Mouse (Mus musculus) forebrain, embryonic 11.5 days (tissue): ENCODE results near the gene Olfm2. TPM values are rescaled to one million over a fixed set of nuclear protein-coding genes. Genes with fewer than 3 reads are reported as not detected.

Experiments used
- ATAC-seq: fragments of 200-750 bp; cut with Nextera tagmentation; replicated peaks from 2 replicates; pipeline ENCODE4 v1.8.0; 2017; ENCODE audit warnings: moderate TSS enrichment; ENCODE audit not compliant: low FRiP score
- DNase-seq: peaks from one replicate; pipeline ENCODE4 v3.0.0-alpha.2; 2017; ENCODE audit warnings: low spot score
- H3K27ac ChIP-seq: fragments of 300-500 bp; sonication (generic); 2 replicates; pipeline ENCODE4 v1.5.1; 2014; ENCODE audit warnings: low read depth, low read length
- H3K27me3 ChIP-seq: fragments of 300-500 bp; sonication (generic); 2 replicates; pipeline ENCODE4 v1.6.1; 2014; ENCODE audit warnings: mild to moderate bottlenecking, low read length, mixed read lengths; ENCODE audit not compliant: control insufficient read depth, insufficient read depth
- H3K36me3 ChIP-seq: fragments of 300-500 bp; sonication (generic); 2 replicates; pipeline ENCODE4 v1.6.1; 2014; ENCODE audit warnings: mild to moderate bottlenecking, low read length, moderate library complexity, mixed read lengths; ENCODE audit not compliant: control insufficient read depth, insufficient read depth
- H3K4me1 ChIP-seq: fragments of 300-500 bp; sonication (generic); replicated peaks from 2 replicates; pipeline ENCODE4 v1.6.1; 2014; ENCODE audit warnings: low read length, mixed read lengths; ENCODE audit not compliant: control insufficient read depth, insufficient read depth
- H3K4me2 ChIP-seq: fragments of 300-500 bp; sonication (generic); 2 replicates; pipeline ENCODE4 v1.6.1; 2014; ENCODE audit warnings: low read depth, mild to moderate bottlenecking, low read length, moderate library complexity, mixed read lengths; ENCODE audit not compliant: severe bottlenecking
- H3K4me3 ChIP-seq: fragments of 300-500 bp; sonication (generic); 2 replicates; pipeline ENCODE4 v1.5.1; 2014; ENCODE audit warnings: low read depth, low read length
- H3K9ac ChIP-seq: fragments of 300-500 bp; sonication (generic); 2 replicates; pipeline ENCODE4 v1.6.1; 2014; ENCODE audit warnings: low read length
- H3K9me3 ChIP-seq: fragments of 300-500 bp; sonication (generic); 2 replicates; pipeline ENCODE4 v1.6.1; 2016; ENCODE audit warnings: low read length, mixed read lengths; ENCODE audit not compliant: control insufficient read depth
- WGBS: fragments of 180-500 bp; shearing (Covaris S2); extraction: QIAGEN DNeasy Blood & Tissue Kit; methylation state at CpG from one replicate; pipeline ENCODE4 v1.1.7; 2014; 5-methylcytosine and 5-hydroxymethylcytosine counted together
- polyA plus RNA-seq: library from polyadenylated mRNA; unstranded; fragments of >200 nt; fragmentation: Nextera tagmentation; extraction: Ambion mirVana; gene quantifications from 2 replicates; pipeline ENCODE4 v1.2.1, GENCODE M21; 2014

Olfm2 gene
- 15.4 and 19.8 TPM in 2 replicates for polyA plus RNA-seq

- Histone ChIP-seq H3K27me3 (peaks cover 24% of the 10 kb centered on the region), H3K4me3 (peak within 1 kb of the TSS; percentile 44), H3K36me3 (no peaks in the 10 kb centered on the region), H3K4me2 (peak within 1 kb of the TSS; percentile 59), H3K9ac (peak within 1 kb of the TSS; percentile 46), H3K27ac (no peak within 1 kb of the TSS), H3K9me3 (no peaks in the 10 kb centered on the region), H3K4me1 (peaks cover 17% of the 10 kb centered on the region)
- WGBS: under 1% methylated on average over 43 of the region's 50 CpGs
- ATAC-seq (peak; percentile 78), DNase-seq (peak; percentile 86)
Observed at GRCm38 (mm10) chr9:20746017-20746660, at the start of gene Olfm2. Gene Olfm2 (minus strand): TSS chr9:20746349.

GRCm38 (mm10) chr9:20794108-20794806, 48.1 kb upstream of the Olfm2 start:
- no peaks in the 10 kb centered on the region for H3K36me3 ChIP-seq
- ATAC-seq (no peak), DNase-seq (no peak)
- no peak overlapping the region for H3K4me2 ChIP-seq
- no peak overlapping the region for H3K9ac ChIP-seq
- H3K9me3 ChIP-seq: no peaks in the 10 kb centered on the region
- H3K27ac ChIP-seq: no peak overlapping the region
- H3K4me1 ChIP-seq: 0 out of 2 replicates have a peak, but pooled peaks cover 2% of the 10 kb centered on the region
- no peak overlapping the region for H3K4me3 ChIP-seq
- 48% methylated on average over 7 of the region's 7 CpGs for WGBS
- no peaks in the 10 kb centered on the region for H3K27me3 ChIP-seq

GRCm38 (mm10) chr9:20790345-20790744, 44.2 kb upstream of the Olfm2 start:
- Histone ChIP-seq H3K4me1 (0 out of 2 replicates have a peak, but pooled peaks cover 2% of the 10 kb centered on the region), H3K9me3 (no peaks in the 10 kb centered on the region), H3K27me3 (no peaks in the 10 kb centered on the region), H3K4me2 (no peak overlapping the region), H3K9ac (no peak overlapping the region), H3K4me3 (no peak overlapping the region), H3K27ac (no peak overlapping the region), H3K36me3 (no peaks in the 10 kb centered on the region)
- 62% methylated on average over 3 of the region's 3 CpGs for WGBS
- DNase-seq (no peak), ATAC-seq (no peak)

GRCm38 (mm10) chr9:20789651-20790050, 43.5 kb upstream of the Olfm2 start:
- no peak overlapping the region for H3K9ac ChIP-seq
- no peak overlapping the region for H3K4me2 ChIP-seq
- H3K27ac ChIP-seq: no peak overlapping the region
- H3K36me3 ChIP-seq: no peaks in the 10 kb centered on the region
- H3K9me3 ChIP-seq: no peaks in the 10 kb centered on the region
- no peak for DNase-seq
- H3K4me3 ChIP-seq: no peak overlapping the region
- ATAC-seq: no peak
- WGBS: 82% methylated on average over 3 of the region's 4 CpGs
- H3K4me1 ChIP-seq: 0 out of 2 replicates have a peak, but pooled peaks cover 2% of the 10 kb centered on the region
- no peaks in the 10 kb centered on the region for H3K27me3 ChIP-seq

- no peaks in the 10 kb centered on the region for H3K27me3 ChIP-seq
- DNase-seq: no peak
- WGBS: 77% methylated on average over 8 of the region's 8 CpGs
- no peak overlapping the region for H3K4me3 ChIP-seq
- no peak overlapping the region for H3K27ac ChIP-seq
- H3K36me3 ChIP-seq: no peaks in the 10 kb centered on the region
- no peaks in the 10 kb centered on the region for H3K4me1 ChIP-seq
- no peak overlapping the region for H3K4me2 ChIP-seq
- ATAC-seq: no peak
- H3K9me3 ChIP-seq: no peaks in the 10 kb centered on the region
- no peak overlapping the region for H3K9ac ChIP-seq
Observed at GRCm38 (mm10) chr9:20787992-20788391, 41.8 kb upstream of the Olfm2 start.

- Histone ChIP-seq H3K4me1 (no peaks in the 10 kb centered on the region), H3K9me3 (no peaks in the 10 kb centered on the region), H3K27ac (no peak overlapping the region), H3K4me3 (no peak overlapping the region), H3K4me2 (no peak overlapping the region), H3K36me3 (no peaks in the 10 kb centered on the region), H3K9ac (no peak overlapping the region), H3K27me3 (no peaks in the 10 kb centered on the region)
- DNase-seq (no peak), ATAC-seq (no peak)
- WGBS: 77% methylated on average over 6 of the region's 6 CpGs
Observed at GRCm38 (mm10) chr9:20785055-20785454, 38.9 kb upstream of the Olfm2 start.

DNA sequence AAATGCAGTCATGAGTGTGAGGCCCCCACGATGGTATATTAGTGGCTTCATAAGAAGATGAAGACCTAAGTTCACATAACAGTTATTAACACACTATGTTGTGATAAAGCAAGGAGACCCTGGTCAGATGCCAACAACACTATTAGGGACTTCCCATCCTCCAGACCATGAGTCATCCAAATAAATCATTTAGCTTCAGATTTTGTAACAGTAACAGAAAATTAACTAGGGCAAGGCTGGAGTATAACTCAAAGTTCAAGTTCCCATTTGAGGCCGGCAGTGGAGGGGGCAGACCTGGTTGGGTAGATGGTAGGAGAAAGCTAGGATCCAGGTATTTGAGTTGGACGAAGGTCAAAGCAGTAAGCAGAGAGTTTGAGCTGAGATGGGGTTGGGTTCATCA, 35.1 kb upstream of the Olfm2 start:
- ATAC-seq (no peak), DNase-seq (no peak)
- Histone ChIP-seq H3K27me3 (no peaks in the 10 kb centered on the region), H3K4me2 (no peak overlapping the region), H3K4me3 (no peak overlapping the region), H3K36me3 (no peaks in the 10 kb centered on the region), H3K27ac (no peak overlapping the region), H3K9me3 (no peaks in the 10 kb centered on the region), H3K4me1 (no peaks in the 10 kb centered on the region), H3K9ac (no peak overlapping the region)
- WGBS: 80% methylated on average over 3 of the region's 3 CpGs

DNA sequence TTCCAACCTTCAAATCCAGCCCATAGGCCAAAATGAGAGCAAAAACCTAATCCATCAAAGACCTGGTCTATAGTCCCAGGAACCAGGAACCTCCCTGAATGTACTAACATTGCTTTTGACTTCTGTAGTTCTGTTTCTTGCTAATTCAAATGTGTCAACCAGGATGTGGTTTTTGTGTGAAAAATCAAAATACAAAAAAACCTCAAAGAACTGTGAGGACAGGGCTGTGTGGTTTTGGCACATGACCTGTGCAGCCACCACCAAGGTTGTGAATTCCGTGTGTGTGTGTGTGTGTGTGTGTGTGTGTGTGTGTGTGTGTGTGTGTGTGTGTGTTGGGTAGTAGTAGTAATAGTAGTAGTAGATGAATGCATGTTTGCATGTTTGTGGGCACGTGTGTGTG, 19.1 kb upstream of the Olfm2 start:
- Histone ChIP-seq H3K27ac (no peak overlapping the region), H3K9me3 (no peaks in the 10 kb centered on the region), H3K4me1 (0 out of 2 replicates have a peak, but pooled peaks cover 2% of the 10 kb centered on the region), H3K36me3 (no peaks in the 10 kb centered on the region), H3K27me3 (no peaks in the 10 kb centered on the region), H3K4me2 (no peak overlapping the region), H3K4me3 (no peak overlapping the region), H3K9ac (no peak overlapping the region)
- no peak for ATAC-seq
- DNase-seq: no peak
- 81% methylated on average over 2 of the region's 2 CpGs for WGBS
